Mouse (Mus musculus): ENCODE measurements at regions not wholly inside any gene's neighbourhood (a gene's known extent, or its start where the extent isn't known, plus 50 kb on each side); places are given as distances from the start of the nearest gene placed in this dataset.

DNA sequence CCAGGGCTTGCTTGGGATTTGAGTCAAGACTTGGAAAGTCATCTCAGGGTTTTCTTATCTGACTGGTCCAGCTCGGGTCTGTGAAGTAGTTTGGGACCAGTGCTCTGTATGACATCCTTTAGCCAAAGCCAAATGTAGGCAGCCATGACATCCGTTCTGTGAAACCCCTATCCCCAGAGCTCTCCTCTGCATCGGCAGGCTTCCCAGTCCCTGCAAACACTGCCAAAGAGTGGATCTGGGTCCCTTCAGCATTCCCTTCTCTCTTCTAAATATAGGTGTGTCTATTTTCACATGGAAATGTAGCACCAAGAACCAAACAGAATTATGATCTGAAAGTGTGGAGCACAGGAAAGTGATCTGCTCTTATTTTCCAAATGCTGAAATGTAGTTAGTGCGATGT, 302.1 kb upstream of the Rora start:
- in situ Hi-C loops (cut with MboI; ENCODE audit: low pct_ligation_motif_present, low pct_unique_long_range_greater_than_20kb, low sequenced_read_pairs), result no loop called here
- Histone ChIP-seq H3K9me3 (replicated peaks; ENCODE audit: low read length) (peaks cover 73% of the 10 kb centered on the region), H3K4me1 (ENCODE audit: control insufficient read depth in 1 of 2, insufficient read depth in 2 of 2) (no peaks in the 10 kb centered on the region), H3K36me3 (replicated peaks in 1 of 2; ENCODE audit: control insufficient read depth in 1 of 2, insufficient read depth in 1 of 2, low read length in 1 of 2) (no peaks in the 10 kb centered on the region), H3K4me3 (replicated peaks in 1 of 3; ENCODE audit: low read depth in 2 of 3, low read length in 2 of 3, poor library complexity in 1 of 3) (no peak overlapping the region), H3K27me3 (replicated peaks) (no peaks in the 10 kb centered on the region), H3K79me2 (replicated peaks; ENCODE audit: control insufficient read depth, extremely low read depth, insufficient read depth, poor library complexity, severe bottlenecking) (no peaks in the 10 kb centered on the region), H3K27ac (ENCODE audit: insufficient read depth, low read depth) (no peak overlapping the region), H3K4me2 (ENCODE audit: insufficient read depth, low read depth, poor library complexity, severe bottlenecking) (no peak overlapping the region), H3K9ac (ENCODE audit: insufficient read depth, low read depth) (no peak overlapping the region)
- no peak for DNase-seq (ENCODE audit: extremely low read depth)
- dilution Hi-C loops (cut with MboI; ENCODE audit: extremely low pct_ligation_motif_present, extremely low pct_unique_long_range_greater_than_20kb, low sequenced_read_pairs), result no loop called here
- TF ChIP-seq POLR2A (IDR thresholded peaks at IDR 0.05; ENCODE audit: low read depth, low read length) (no peak), TCF12 (IDR thresholded peaks at IDR 0.05; ENCODE audit: low read depth, low read length) (no peak), MYC (IDR thresholded peaks at IDR 0.05; ENCODE audit: low read depth, low read length) (no peak)

- no peaks in the 10 kb centered on the region for H3K36me3 ChIP-seq (replicated peaks in 1 of 2; ENCODE audit: control insufficient read depth in 1 of 2, insufficient read depth in 1 of 2, low read length in 1 of 2)
- in situ Hi-C loops (cut with MboI; ENCODE audit: low pct_ligation_motif_present, low pct_unique_long_range_greater_than_20kb, low sequenced_read_pairs), result no loop called here
- no peak overlapping the region for H3K27ac ChIP-seq (ENCODE audit: insufficient read depth, low read depth)
- dilution Hi-C loops (cut with MboI; ENCODE audit: extremely low pct_ligation_motif_present, extremely low pct_unique_long_range_greater_than_20kb, low sequenced_read_pairs), result no loop called here
- no peak overlapping the region for H3K4me2 ChIP-seq (ENCODE audit: insufficient read depth, low read depth, poor library complexity, severe bottlenecking)
- H3K79me2 ChIP-seq (replicated peaks; ENCODE audit: control insufficient read depth, extremely low read depth, insufficient read depth, poor library complexity, severe bottlenecking), result no peaks in the 10 kb centered on the region
- H3K9ac ChIP-seq (ENCODE audit: insufficient read depth, low read depth), result no peak overlapping the region
- H3K4me3 ChIP-seq (replicated peaks in 1 of 3; ENCODE audit: low read depth in 2 of 3, low read length in 2 of 3, poor library complexity in 1 of 3), result no peak overlapping the region
- no peaks in the 10 kb centered on the region for H3K4me1 ChIP-seq (ENCODE audit: control insufficient read depth in 1 of 2, insufficient read depth in 2 of 2)
- no peaks in the 10 kb centered on the region for H3K27me3 ChIP-seq (replicated peaks)
- TF ChIP-seq ETS1 (conservative IDR thresholded peaks at IDR 0.05; ENCODE audit: low read depth, low read length) (no peak), HCFC1 (IDR thresholded peaks at IDR 0.05; ENCODE audit: low read depth, low read length) (no peak), POLR2AphosphoS2 (IDR thresholded peaks at IDR 0.05; ENCODE audit: low read depth, low read length) (no peak), ZKSCAN1 (IDR thresholded peaks at IDR 0.05; ENCODE audit: borderline replicate concordance, low read depth, low read length) (no peak), RCOR1 (conservative IDR thresholded peaks at IDR 0.05; ENCODE audit: low read depth, low read length) (no peak), MEF2A (IDR thresholded peaks at IDR 0.05; ENCODE audit: borderline replicate concordance, low read depth, low read length) (no peak), UBTF (IDR thresholded peaks at IDR 0.05; ENCODE audit: low read depth, low read length) (no peak), NRF1 (IDR thresholded peaks at IDR 0.05; ENCODE audit: low read depth, low read length) (no peak)
- peaks cover 74% of the 10 kb centered on the region for H3K9me3 ChIP-seq (replicated peaks; ENCODE audit: low read length)
- no peak for DNase-seq (ENCODE audit: extremely low read depth)
Observed at GRCm38 (mm10) chr9:68354470-68354869, 299.1 kb upstream of the Rora start.

GRCm38 (mm10) chr9:68356078-68356477, 297.5 kb upstream of the Rora start:
- Histone ChIP-seq H3K27me3 (replicated peaks) (no peaks in the 10 kb centered on the region), H3K79me2 (replicated peaks; ENCODE audit: control insufficient read depth, extremely low read depth, insufficient read depth, poor library complexity, severe bottlenecking) (no peaks in the 10 kb centered on the region), H3K36me3 (replicated peaks in 1 of 2; ENCODE audit: control insufficient read depth in 1 of 2, insufficient read depth in 1 of 2, low read length in 1 of 2) (no peaks in the 10 kb centered on the region), H3K4me3 (replicated peaks in 1 of 3; ENCODE audit: low read depth in 2 of 3, low read length in 2 of 3, poor library complexity in 1 of 3) (no peak overlapping the region), H3K4me2 (ENCODE audit: insufficient read depth, low read depth, poor library complexity, severe bottlenecking) (no peak overlapping the region), H3K27ac (ENCODE audit: insufficient read depth, low read depth) (no peak overlapping the region), H3K9ac (ENCODE audit: insufficient read depth, low read depth) (no peak overlapping the region), H3K9me3 (replicated peaks; ENCODE audit: low read length) (peaks cover 73% of the 10 kb centered on the region), H3K4me1 (ENCODE audit: control insufficient read depth in 1 of 2, insufficient read depth in 2 of 2) (no peaks in the 10 kb centered on the region)
- TF ChIP-seq MAX (IDR thresholded peaks at IDR 0.05; ENCODE audit: low read length), result no peak
- TF ChIP-seq USF1 (IDR thresholded peaks at IDR 0.05; ENCODE audit: low read depth, low read length), result no peak
- no peak for TF ChIP-seq ZC3H11A (IDR thresholded peaks at IDR 0.05; ENCODE audit: low read depth, low read length)
- TF ChIP-seq KAT2A (IDR thresholded peaks at IDR 0.05; ENCODE audit: insufficient replicate concordance, low read length), result no peak
- TF ChIP-seq PAX5 (IDR thresholded peaks at IDR 0.05; ENCODE audit: low read length), result no peak
- no peak for TF ChIP-seq ETS1 (conservative IDR thresholded peaks at IDR 0.05; ENCODE audit: low read depth, low read length)
- no peak for TF ChIP-seq TBP (conservative IDR thresholded peaks at IDR 0.05; ENCODE audit: low read depth, low read length)
- TF ChIP-seq EP300 (IDR thresholded peaks at IDR 0.05; ENCODE audit: low read length), result no peak
- no peak for TF ChIP-seq SIN3A (IDR thresholded peaks at IDR 0.05; ENCODE audit: low read length)
- no peak for TF ChIP-seq MXI1 (IDR thresholded peaks at IDR 0.05; ENCODE audit: low read depth, low read length)
- no peak for TF ChIP-seq CHD2 (IDR thresholded peaks at IDR 0.05; ENCODE audit: low read length)
- TF ChIP-seq NELFE (IDR thresholded peaks at IDR 0.05; ENCODE audit: low read depth, low read length), result no peak
- no peak for TF ChIP-seq NRF1 (IDR thresholded peaks at IDR 0.05; ENCODE audit: low read depth, low read length)
- TF ChIP-seq POLR2AphosphoS2 (IDR thresholded peaks at IDR 0.05; ENCODE audit: low read depth, low read length), result no peak
- in situ Hi-C loops (cut with MboI; ENCODE audit: low pct_ligation_motif_present, low pct_unique_long_range_greater_than_20kb, low sequenced_read_pairs) (no loop called here), dilution Hi-C loops (cut with MboI; ENCODE audit: extremely low pct_ligation_motif_present, extremely low pct_unique_long_range_greater_than_20kb, low sequenced_read_pairs) (no loop called here)
- DNase-seq (ENCODE audit: extremely low read depth), result no peak
